Mouse (Mus musculus): ENCODE measurements around the gene Mapk13. TPM values are rescaled to one million over a fixed set of nuclear protein-coding genes. Genes with fewer than 3 reads are reported as not detected.

The Mapk13 gene
- polyA plus RNA-seq, 1 experiment from 2014 or later = 130 TPM

GRCm38 (mm10) chr17:28777231-28778005, 8.3 kb downstream of the Mapk13 start:
- 0 out of 2 replicates have a peak, but pooled peaks cover 2% of the 10 kb centered on the region for H3K4me1 ChIP-seq
- no peak overlapping the region for H3K9ac ChIP-seq
- no peaks in the 10 kb centered on the region; the same call in 1 of the 2 replicates for H3K36me3 ChIP-seq
- H3K27ac ChIP-seq = no peak overlapping the region
- H3K4me2 ChIP-seq = no peak overlapping the region
- H3K27me3 ChIP-seq = no peaks in the 10 kb centered on the region
- H3K9me3 ChIP-seq = no peaks in the 10 kb centered on the region
- no peak overlapping the region for H3K4me3 ChIP-seq
- ATAC-seq (ENCODE audit: insufficient number of reproducible peaks, low FRiP score, low TSS enrichment, low read depth) = no peak
- WGBS = 85% methylated on average over 16 of the region's 16 CpGs

GRCm38 (mm10) chr17:28779735-28780134, 10.6 kb downstream of the Mapk13 start:
- H3K4me3 ChIP-seq = no peak overlapping the region
- ATAC-seq (ENCODE audit: insufficient number of reproducible peaks, low FRiP score, low TSS enrichment, low read depth) = no peak
- no peaks in the 10 kb centered on the region for H3K27me3 ChIP-seq
- WGBS = 85% methylated on average over 3 of the region's 3 CpGs
- H3K4me2 ChIP-seq = no peak overlapping the region
- no peak overlapping the region for H3K27ac ChIP-seq
- no peaks in the 10 kb centered on the region for H3K9me3 ChIP-seq
- 0 out of 2 replicates have a peak, but pooled peaks cover 2% of the 10 kb centered on the region for H3K4me1 ChIP-seq
- H3K36me3 ChIP-seq = no peaks in the 10 kb centered on the region; the same call in 1 of the 2 replicates
- H3K9ac ChIP-seq = no peak overlapping the region

GRCm38 (mm10) chr17:28780836-28781235, 11.7 kb downstream of the Mapk13 start:
- no peaks in the 10 kb centered on the region; the same call in 1 of the 2 replicates for H3K36me3 ChIP-seq
- H3K9me3 ChIP-seq = no peaks in the 10 kb centered on the region
- WGBS = 61% methylated on average over 3 of the region's 3 CpGs
- H3K4me2 ChIP-seq = no peak overlapping the region
- H3K27me3 ChIP-seq = no peaks in the 10 kb centered on the region
- 0 out of 2 replicates have a peak, but pooled peaks cover 2% of the 10 kb centered on the region for H3K4me1 ChIP-seq
- no peak overlapping the region for H3K27ac ChIP-seq
- no peak overlapping the region for H3K9ac ChIP-seq
- no peak for ATAC-seq (ENCODE audit: insufficient number of reproducible peaks, low FRiP score, low TSS enrichment, low read depth)
- no peak overlapping the region for H3K4me3 ChIP-seq

GRCm38 (mm10) chr17:28781290-28782045, 12.4 kb downstream of the Mapk13 start:
- Histone ChIP-seq H3K27ac (no peak overlapping the region), H3K9ac (no peak overlapping the region)
- 43% methylated on average over 9 of the region's 9 CpGs for WGBS

GRCm38 (mm10) chr17:28785036-28785435, 15.9 kb downstream of the Mapk13 start:
- Histone ChIP-seq H3K27me3 (no peaks in the 10 kb centered on the region), H3K4me1 (0 out of 2 replicates have a peak, but pooled peaks cover 2% of the 10 kb centered on the region), H3K36me3 (no peaks in the 10 kb centered on the region), H3K9me3 (no peaks in the 10 kb centered on the region), H3K4me2 (no peak overlapping the region), H3K4me3 (no peak overlapping the region), H3K27ac (no peak overlapping the region), H3K9ac (no peak overlapping the region)
- 82% methylated on average over 3 of the region's 3 CpGs for WGBS
- ATAC-seq (ENCODE audit: insufficient number of reproducible peaks, low FRiP score, low TSS enrichment, low read depth) = no peak

More at GRCm38 (mm10) chr17:28781290-28782045, 12.4 kb downstream of the Mapk13 start:
- no peak for ATAC-seq (ENCODE audit: insufficient number of reproducible peaks, low FRiP score, low TSS enrichment, low read depth)
- Histone ChIP-seq H3K4me3 (no peak overlapping the region), H3K9me3 (no peaks in the 10 kb centered on the region), H3K36me3 (no peaks in the 10 kb centered on the region; the same call in 1 of the 2 replicates), H3K27me3 (no peaks in the 10 kb centered on the region), H3K4me2 (no peak overlapping the region), H3K4me1 (0 out of 2 replicates have a peak, but pooled peaks cover 2% of the 10 kb centered on the region)

- ATAC-seq (ENCODE audit: insufficient number of reproducible peaks, low FRiP score, low TSS enrichment, low read depth) = no peak
- H3K4me3 ChIP-seq = no peak overlapping the region
- no peaks in the 10 kb centered on the region for H3K4me1 ChIP-seq
- H3K9me3 ChIP-seq = no peaks in the 10 kb centered on the region
- no peak overlapping the region for H3K9ac ChIP-seq
- H3K27ac ChIP-seq = no peak overlapping the region
- no peaks in the 10 kb centered on the region for H3K27me3 ChIP-seq
- H3K36me3 ChIP-seq = no peaks in the 10 kb centered on the region
- no peak overlapping the region for H3K4me2 ChIP-seq
- WGBS = 95% methylated on average over 12 of the region's 12 CpGs
Observed at GRCm38 (mm10) chr17:28787507-28787906, 18.4 kb downstream of the Mapk13 start.

GRCm38 (mm10) chr17:28797031-28797430, 27.9 kb downstream of the Mapk13 start:
- no peak for ATAC-seq (ENCODE audit: insufficient number of reproducible peaks, low FRiP score, low TSS enrichment, low read depth)
- no peaks in the 10 kb centered on the region for H3K27me3 ChIP-seq
- no peaks in the 10 kb centered on the region for H3K9me3 ChIP-seq
- no peak overlapping the region for H3K4me2 ChIP-seq
- WGBS = 88% methylated on average over 4 of the region's 4 CpGs
- H3K27ac ChIP-seq = no peak overlapping the region
- H3K9ac ChIP-seq = no peak overlapping the region
- H3K4me3 ChIP-seq = no peak overlapping the region
- H3K36me3 ChIP-seq = no peaks in the 10 kb centered on the region
- peaks cover 16% of the 10 kb centered on the region for H3K4me1 ChIP-seq

GRCm38 (mm10) chr17:28799291-28800160, 30.4 kb downstream of the Mapk13 start:
- no peaks in the 10 kb centered on the region for H3K27me3 ChIP-seq
- H3K4me2 ChIP-seq = peak overlapping the region; percentile 96
- no peak for ATAC-seq (ENCODE audit: insufficient number of reproducible peaks, low FRiP score, low TSS enrichment, low read depth)
- H3K9me3 ChIP-seq = no peaks in the 10 kb centered on the region
- peaks cover 29% of the 10 kb centered on the region for H3K4me1 ChIP-seq
- no peak overlapping the region for H3K9ac ChIP-seq
- no peaks in the 10 kb centered on the region; the same call in 1 of the 2 replicates for H3K36me3 ChIP-seq
- H3K27ac ChIP-seq = 0 out of 2 replicates have a peak overlapping the region, but pooled peaks have one; percentile 99
- 7% methylated on average over 14 of the region's 14 CpGs for WGBS
- H3K4me3 ChIP-seq = peak overlapping the region; percentile 79

GRCm38 (mm10) chr17:28800281-28800670, 31.2 kb downstream of the Mapk13 start:
- Histone ChIP-seq H3K4me2 (peak overlapping the region; percentile 96), H3K4me1 (peaks cover 29% of the 10 kb centered on the region), H3K9me3 (no peaks in the 10 kb centered on the region), H3K4me3 (peak overlapping the region; percentile 79), H3K9ac (peak overlapping the region; percentile 99), H3K27ac (peak overlapping the region; percentile 99), H3K36me3 (peaks cover 1% of the 10 kb centered on the region; the same call in 1 of the 2 replicates), H3K27me3 (no peaks in the 10 kb centered on the region)
- 1% methylated on average over 15 of the region's 15 CpGs for WGBS
- no peak; the same call in 1 of the 2 replicates for ATAC-seq (ENCODE audit: insufficient number of reproducible peaks, low FRiP score, low TSS enrichment, low read depth)

GRCm38 (mm10) chr17:28800671-28801412, 31.7 kb downstream of the Mapk13 start, which contains the start of gene Brpf3:
Gene Brpf3, plus strand, starts transcription at chr17:28801090.
- peak within 1 kb of the TSS; percentile 99 for H3K9ac ChIP-seq
- no peaks in the 10 kb centered on the region for H3K27me3 ChIP-seq
- peaks cover 7% of the 10 kb centered on the region; the same call in 1 of the 2 replicates for H3K36me3 ChIP-seq
- peak within 1 kb of the TSS; percentile 79 for H3K4me3 ChIP-seq
- H3K4me2 ChIP-seq = peak within 1 kb of the TSS; percentile 96
- under 1% methylated on average over 62 of the region's 99 CpGs for WGBS
- H3K9me3 ChIP-seq = no peaks in the 10 kb centered on the region
- peak within 1 kb of the TSS; percentile 99 for H3K27ac ChIP-seq
- peak; percentile 74 for ATAC-seq (ENCODE audit: insufficient number of reproducible peaks, low FRiP score, low TSS enrichment, low read depth)
- peaks cover 29% of the 10 kb centered on the region for H3K4me1 ChIP-seq

Measured in limb, embryonic 15.5 days (tissue).